Mouse (Mus musculus) spleen, adult 18-20 months (tissue): ENCODE measurements at regions not wholly inside any gene's neighbourhood (a gene's known extent, or its start where the extent isn't known, plus 50 kb on each side); places are given as distances from the start of the nearest gene placed in this dataset.

Experiments
- DNase-seq, 2 experiments: peaks; one replicate each; pipeline ENCODE4 v3.0.0; 2022; ENCODE audit warnings: mixed read lengths in 2 of 2

DNA sequence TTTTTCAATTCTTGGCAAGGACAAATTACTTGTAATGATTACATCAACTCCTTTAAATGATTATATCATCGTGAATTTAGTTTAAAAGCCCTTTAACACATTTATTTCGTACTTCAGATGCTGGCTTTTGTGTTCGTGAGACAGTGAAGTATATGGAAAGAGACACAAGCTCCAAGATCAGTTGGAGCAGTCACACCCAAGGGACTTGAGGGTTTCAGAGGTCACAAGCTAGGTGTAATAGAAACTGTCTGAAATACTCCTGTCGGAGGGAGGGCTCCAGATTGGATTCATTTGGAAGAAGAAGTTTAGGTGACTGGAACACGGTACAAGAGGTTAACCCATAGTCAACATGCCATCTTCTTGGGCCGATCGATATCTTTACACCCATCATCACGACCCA, 1023.5 kb downstream of the Adgrl2 start:
- DNase-seq: no peak

DNA sequence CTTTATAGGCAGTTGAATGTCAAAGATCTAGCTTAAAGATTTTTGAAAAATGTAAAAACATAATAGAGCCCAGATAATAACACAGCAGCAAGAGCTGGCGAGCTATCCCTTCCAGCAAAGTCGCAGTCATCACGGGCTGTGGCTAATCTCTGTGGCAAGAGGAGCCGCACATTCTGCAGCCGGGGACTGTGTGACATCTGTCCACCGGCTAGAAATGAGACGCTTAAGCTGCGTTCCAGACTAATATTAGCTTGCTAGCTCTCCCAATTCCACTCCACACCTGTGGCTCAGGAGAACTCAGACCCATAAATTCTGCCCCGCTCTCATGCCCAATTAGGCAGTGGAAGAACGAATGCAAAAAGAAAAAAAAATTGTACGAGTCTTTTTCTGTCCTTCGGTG, 1024.0 kb downstream of the Adgrl2 start:
- no peak for DNase-seq

DNA sequence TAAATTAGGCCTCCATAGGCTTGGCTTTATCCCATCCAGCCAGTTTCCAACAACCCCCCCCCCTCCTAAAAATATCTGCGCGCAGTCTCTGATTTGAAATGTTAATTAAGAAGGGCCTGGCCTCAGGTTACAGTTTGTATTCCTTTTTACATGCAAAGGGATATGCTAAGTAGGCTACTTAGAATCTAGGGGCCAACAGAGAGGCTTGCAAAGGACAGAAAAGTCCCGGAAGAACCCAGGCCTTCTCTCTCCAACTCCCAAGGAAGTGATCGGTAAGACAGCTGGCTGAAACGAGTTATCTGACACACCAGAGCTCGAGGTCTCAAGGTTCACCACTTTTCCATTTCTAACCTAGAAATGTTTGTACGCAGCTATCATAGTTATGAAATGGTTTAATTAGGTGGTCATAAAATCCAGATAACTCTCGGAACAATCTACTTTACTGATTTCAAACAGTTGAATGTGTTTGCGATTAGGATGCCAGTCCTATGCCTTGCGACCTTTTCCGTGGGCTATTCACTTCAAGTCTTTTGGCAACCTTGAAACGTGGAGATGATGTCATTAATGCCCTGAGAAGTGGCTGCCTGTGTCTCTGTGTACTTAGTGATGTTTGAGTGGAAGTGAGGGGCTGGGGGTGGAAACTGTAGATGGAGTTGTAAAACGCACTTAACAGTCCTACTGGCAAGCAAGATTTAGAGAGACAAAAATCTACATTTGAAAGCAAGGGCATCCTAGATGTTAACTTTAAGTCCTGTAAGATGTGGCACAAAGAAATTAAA, 1026.5 kb downstream of the Adgrl2 start:
- DNase-seq: no peak

DNA sequence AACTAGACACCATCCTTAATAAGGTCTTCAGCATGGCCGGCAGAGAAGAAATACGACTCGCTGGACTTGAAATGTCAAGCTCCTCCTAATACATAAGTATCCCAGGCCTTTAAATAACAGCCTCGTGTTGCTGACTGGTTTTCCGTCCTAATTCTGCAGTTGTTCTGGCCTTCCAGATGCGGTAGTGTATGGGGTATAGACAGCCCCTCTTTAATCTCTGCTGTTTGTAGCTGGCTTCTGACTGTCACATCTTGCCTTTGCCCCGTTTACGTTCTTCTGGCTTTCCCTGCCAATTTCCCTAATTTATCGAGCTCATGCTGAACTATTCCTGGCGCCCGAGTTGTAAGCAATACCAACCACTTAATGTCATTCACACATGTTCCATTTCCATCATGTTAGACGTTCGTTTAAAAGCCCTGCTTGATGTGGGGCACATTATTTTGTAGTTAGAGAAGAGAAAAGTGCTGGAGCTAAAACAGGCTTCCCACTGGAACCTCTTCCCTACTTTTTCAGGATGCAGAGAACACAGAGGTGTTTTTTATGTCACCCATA, 1042.2 kb downstream of the Adgrl2 start:
- DNase-seq: no peak

DNA sequence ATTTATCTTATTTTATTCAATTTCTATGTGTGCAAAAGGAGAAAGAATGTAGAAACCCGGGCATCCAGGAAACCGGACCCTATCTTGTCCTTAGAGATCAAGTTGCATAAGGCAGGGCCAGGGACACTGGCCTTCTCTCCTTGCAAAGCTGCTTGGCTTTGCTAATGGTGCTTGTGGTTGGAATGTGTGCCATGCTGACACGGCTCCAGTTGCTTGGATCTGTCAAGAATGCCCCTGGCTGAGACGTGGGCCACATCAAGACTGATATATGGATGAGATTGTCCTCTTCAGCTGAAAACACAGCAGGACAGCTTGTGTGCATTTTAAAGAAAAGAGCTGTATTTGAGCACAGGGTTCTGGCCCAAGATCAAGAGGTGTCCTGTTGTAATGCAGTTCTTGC, 1047.0 kb downstream of the Adgrl2 start:
- DNase-seq: no peak

DNA sequence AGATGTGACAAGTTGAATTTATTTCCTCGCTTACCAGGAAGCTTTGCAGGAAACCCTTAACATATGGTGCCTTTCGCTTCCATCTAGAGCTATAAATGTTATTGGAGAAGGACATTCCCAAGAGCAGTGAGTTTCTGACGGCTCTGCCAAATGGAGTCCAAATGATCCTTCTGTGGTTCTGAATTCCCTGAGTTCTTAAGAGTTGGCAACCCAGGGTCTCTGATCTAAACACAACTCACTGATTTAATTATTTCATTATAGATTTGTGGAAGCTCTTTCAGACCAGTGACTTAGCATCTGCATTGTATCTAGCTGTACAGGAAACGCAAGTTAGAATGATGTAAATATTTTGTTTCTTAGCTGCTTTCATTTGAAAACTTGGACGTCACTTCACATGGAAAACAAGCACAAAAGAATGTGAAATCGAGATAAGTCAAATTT, 1059.5 kb downstream of the Adgrl2 start:
- DNase-seq: no peak

DNA sequence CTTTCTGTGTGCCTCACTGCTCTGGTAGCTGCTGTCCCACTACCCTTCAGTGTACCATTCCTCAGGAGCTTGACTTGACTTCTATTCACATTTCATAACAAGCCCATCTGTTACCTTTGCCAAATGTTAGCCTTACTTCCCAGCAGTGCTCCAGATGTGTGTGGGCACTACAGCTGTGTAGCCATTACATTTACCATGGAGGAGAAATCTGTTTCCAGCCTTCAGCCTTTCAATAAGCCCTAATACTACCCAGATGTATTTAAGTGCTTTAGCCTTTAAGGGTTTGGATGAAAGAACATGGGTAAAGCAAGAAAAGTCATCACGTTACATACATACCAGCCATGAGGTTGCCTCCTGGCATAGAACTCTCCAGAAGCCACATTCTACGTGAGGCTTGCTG, 1068.0 kb downstream of the Ttll7 start:
- no peak for DNase-seq

DNA sequence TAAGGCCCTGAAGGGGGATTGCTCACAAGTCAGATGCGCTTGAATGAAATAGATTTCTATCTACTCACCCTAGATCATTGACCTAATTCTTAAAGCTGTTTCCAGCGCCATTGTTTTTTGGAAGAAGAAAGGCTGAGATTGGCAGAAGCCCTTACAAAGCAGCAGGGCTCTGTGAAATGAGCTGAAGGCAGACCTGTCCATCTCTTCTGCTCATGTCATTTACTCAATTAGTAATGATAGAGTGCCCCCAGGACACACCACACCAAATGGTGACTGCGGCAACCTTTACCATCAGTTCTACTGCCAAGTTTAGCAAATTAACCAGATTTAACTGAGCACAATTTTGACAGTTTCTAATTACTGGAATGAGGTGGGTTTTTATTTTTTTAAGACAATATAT, 1067.5 kb downstream of the Ttll7 start:
- no peak for DNase-seq

DNA sequence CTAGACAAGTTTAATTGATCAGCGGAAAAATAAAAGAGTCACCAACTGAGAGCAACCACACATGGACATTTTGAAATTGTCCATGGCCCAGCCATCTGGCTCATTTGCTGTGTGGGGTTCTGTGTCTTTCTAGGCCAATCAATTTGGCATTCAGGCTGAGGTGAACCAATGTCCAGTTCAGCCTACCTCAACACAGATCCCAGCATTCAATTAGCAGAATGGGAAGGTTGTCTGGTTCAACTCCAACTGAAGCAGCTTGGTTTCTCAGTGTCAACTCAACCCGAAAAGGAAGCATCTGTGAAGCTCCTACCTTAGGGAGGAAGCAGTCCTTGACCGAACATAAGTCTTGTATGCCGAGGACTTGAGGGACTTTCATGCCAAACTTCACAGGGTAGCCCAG, 1067.0 kb downstream of the Ttll7 start:
- no peak for DNase-seq

DNA sequence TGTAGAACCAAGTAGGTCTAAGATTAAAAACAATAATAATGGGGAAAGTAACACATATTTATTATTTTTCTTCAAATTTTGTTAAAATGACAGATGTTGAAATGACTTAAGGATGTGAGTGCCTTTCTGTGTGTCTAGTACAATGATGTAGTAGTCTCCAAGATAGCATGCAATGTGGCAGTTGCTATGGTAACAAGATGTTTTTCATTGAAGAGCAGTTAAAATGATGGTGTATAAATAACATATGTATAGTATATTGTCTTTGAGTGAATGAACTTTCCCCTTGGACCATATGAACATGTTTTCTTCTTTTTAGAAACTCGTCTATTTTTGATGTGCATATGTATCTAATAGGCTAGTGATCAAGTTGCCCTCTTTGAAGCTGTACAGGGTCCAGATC, 1044.6 kb downstream of the Ttll7 start:
- DNase-seq: no peak

DNA sequence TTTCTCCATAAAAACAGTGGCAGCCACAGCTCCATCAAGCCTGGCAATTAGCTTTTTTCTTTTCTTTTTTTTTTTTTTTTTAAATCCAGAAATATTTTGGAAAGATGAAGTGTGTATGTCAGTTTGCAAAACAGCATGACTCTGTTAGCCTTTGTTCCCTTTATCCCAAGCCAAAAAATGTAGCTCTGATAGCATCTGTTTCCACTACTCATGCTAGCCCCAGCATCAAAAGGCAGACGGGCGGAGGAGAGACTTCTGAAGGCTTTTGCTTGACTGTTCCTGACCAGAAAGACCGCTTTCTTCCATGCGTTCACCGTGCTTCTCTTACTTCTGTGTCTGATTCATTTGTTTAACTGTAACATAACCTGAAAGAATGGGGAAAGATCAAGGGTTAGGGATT, 1039.5 kb downstream of the Ttll7 start:
- DNase-seq: no peak

DNA sequence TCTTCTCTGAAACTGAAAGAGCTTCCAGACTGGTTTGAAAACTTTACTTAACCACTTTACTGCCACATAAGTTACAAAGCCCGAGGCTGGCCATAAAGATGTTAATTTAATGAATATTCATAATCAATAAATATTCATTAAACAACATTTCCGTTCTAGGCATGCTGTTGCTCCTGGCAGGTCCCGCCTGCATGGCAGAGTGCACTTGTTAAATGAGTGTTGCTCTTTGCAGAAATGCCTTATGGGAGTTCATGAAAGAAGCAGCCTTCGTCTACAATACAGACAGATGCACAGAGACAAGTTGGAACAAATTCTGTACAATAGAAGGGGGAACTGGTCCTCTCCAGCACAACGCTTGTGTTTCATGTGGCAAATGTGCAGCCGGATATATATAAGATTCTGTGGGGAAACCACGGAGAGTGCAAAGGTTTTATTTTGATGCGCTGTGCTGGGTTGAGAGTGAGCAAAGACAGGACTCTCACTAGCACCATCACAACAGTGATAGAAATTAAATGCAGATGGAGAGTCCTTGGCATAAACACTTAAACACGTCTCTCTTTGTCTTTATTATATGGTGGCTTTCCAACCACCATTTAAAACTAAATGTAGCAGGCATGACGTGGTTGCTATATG, 1034.2 kb downstream of the Ttll7 start:
- no peak for DNase-seq

DNA sequence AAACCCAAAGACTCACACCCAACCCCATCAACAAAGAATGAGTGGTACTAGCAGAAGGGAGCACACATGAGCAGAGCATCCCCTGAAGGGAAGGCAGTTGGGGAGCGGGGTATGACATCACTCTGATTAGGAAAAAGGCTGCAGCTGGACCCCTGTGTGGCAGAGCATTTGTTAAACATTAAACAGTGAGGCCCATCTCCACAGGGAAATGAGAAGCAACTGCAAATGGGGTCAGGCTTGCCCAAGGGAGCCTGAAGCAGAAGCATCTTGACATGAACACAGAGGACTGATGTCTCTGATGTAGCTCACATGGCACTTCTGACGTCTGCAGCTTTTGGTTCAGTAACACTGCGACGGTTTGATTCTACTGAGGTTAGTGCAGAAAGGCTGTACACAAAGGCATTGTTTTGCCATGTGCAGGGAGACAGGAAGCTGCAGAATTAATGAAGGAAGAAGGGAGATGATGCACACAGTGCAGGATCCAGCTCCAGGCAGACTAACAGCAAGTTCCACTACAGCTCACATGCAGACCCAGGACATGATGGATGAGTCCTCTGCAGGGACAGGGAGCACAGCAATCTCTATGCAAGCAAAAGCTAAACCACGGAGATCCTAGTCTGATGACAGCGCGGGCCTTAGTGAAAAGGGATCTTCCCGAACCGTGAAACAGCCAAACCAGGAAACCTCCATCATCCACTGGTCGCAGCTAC, 1030.9 kb downstream of the Ttll7 start:
- DNase-seq: no peak

DNA sequence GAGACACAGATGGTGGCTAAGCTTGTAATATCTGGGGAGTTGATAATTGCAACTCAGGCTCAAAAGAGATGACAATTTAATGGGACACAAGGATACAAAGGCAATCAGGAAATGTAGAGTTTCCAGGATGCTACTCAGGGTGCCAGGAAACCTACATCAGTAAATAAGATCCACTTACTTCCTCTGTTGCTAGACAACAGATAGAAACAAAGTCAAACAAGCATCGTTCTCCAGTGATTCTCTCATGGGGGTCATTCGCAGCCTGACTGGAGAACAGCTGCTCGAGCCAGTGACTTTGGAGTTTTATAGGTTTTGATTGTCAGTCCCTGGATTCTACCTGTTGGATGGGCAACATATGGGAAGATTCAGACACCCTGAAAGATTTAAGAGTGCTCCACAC, 1026.5 kb downstream of the Ttll7 start:
- no peak for DNase-seq

DNA sequence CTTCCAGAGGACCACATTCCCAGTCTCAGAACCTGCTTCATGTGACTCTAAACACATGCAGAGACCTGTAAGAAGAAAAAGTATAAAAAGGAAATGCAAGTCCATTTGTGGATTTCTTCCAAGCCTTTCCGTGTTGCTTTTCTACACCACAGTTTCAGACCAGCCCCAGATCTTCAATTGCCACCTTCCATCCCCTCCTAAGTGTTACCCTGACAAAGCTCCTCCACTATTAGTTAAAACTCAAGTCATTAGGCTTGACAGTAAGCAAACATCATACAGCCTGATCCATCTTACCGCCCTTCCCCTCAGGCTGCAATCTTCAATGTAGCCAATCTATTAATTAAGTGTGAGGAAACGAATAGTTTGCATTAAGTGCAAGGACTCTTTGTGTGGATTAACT, 1016.1 kb downstream of the Ttll7 start:
- no peak for DNase-seq

DNA sequence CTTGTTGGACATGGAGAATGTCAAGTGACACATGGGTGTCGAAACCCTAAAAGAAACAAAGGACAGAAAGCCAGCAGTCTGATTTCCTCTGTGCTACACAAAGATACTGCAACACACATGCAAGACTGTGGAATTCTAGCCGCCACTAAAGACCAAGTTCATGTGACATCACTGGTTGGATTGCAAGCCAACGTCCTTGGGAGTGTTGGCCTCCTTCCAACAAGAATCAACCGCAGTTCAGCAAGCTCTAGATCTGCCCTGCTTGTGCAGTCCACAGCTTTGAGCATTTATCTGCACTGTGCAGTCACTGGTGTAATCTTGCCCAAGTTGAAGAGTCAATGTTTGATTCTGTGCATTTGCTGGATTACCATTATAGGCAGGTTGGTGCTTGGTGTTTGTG, 1001.2 kb downstream of the Ttll7 start:
- no peak for DNase-seq

DNA sequence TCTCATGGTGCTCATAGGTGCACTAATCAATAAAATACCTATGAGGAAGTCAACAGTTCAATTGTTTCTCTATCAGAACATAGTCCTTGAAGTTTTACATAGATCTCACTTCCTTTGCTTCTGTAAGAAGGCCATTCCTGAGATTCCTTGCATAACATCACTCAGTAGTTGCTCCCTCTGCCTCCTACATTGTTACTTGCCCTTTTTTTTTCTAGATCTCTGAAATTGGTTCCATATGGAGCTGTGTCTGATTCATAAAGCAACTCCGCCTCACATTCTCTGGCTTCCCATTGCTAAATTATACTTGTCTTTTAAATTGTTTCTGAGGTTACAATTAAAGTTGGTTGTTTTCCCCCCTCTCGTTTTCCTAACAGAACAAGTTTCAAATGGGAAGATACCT, 1000.7 kb downstream of the Ttll7 start:
- DNase-seq: no peak

DNA sequence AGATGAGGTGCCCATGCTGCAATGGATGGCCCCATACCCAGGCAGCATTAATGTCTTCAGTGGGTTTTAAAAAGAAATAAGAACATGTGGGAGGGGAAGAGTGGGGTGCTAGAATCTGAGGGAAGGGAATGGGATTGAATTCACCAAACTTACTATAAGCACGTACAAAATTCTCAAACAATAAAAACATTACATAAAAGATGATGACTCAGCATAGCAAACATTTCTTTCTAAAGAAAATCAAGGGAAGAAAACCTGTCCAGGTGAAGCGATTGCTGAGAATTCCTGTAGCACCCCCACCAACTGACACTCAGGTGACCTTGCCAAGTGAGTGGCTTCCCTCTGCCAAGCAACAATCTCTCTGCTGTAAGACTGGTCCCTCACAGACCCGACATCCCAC, 989.2 kb downstream of the Ttll7 start:
- no peak for DNase-seq

DNA sequence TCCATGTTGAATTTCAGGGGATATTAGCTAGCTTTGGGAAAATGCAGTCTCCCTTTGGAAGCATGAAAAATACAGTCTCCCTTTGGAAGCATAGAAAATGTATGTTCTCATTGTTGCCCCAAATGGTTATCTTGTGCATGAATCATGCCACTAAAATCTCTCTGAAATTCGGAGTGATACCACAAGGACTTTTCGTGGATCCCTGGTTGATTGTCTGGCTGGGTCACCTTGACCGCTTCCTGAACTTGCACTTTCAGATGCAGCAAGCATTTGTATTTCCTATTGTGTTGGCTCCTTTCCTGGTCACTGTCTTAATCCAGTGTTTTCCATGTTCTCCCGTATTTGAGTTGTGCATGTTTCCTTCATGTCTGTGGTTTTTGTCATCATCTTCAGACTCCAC, 986.6 kb downstream of the Ttll7 start:
- DNase-seq: no peak

DNA sequence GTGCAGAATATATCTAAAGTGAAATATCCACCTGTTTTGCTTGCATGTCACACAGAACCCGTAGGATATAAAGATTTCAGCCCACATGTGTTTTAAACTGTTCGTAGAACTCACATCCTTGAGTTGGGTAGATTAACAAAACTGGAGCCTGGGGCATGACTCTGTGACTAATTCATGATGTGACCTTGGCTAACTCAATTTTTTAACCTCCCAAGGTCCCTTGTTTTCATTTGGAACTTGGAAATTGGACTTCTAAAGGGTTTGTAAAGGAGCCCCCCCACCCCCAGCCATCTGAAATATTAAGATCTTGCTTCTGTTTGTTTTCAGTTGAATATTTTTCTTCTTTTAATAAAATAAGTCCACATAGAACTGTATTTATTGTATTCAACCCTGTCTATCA, 983.5 kb downstream of the Ttll7 start:
- DNase-seq: no peak

DNA sequence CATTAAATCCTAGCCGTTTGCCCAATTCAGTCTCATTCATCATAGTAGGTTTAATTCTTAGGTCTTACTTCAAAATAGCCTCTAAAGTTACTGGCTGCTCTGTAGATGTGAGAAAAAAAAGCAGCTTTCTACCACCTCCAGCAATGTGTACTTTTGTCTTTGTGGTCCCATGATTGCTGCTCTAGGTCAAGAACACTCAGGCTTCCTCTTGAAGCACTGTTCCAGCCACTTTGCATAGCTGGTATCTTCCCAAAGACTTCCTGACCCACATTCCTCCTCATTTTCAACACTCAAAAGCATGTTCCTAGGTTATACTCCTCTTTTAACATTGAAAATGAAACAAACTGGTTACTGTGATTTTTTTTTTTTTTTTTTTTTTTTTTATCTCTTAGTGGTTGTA, 973.2 kb downstream of the Ttll7 start:
- DNase-seq: no peak

DNA sequence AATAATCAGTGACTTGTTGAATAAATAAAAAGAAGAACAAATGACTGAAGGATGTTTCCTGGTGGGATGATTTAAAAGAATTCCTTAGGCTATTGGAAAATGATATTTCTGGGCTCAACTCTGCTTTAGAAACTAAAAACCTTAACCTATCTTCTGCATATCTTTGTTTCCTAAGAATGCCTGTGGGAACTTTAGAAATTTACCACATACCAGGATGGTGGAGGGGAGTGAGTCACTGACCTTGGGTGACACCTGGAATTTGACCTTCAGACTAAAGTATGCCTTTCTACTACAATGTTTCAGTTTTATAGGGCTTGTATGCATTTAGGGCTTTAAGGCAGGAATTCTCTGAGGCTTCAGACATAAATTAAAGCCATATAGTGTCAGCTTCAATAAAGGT, 972.3 kb downstream of the Ttll7 start:
- no peak for DNase-seq

DNA sequence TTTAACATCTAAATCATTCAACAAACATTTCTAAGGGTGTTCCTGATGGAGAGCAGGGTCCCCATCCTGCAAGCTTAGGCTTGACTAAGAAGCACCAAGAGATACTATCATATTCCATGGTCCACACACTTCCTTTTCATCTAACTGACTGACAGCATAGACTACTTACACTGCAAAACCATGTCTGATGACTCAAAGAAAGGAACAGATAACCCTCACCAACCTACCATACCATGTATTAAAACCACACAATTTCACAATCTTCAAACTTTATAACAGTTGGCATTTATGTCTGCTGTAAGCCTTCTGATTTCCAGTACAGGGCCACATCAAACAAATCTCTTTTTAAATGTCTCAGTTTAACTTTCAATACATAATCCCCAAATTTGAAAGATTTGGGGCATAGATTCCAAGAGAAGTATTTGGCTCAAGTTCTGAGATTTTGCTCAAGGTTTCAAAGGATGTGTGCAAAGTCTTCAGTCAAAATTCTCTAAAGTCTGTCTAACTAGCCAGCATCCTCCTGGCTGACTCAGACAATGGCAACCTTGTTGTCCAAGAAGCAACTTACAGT, 962.0 kb downstream of the Ttll7 start:
- DNase-seq: no peak

DNA sequence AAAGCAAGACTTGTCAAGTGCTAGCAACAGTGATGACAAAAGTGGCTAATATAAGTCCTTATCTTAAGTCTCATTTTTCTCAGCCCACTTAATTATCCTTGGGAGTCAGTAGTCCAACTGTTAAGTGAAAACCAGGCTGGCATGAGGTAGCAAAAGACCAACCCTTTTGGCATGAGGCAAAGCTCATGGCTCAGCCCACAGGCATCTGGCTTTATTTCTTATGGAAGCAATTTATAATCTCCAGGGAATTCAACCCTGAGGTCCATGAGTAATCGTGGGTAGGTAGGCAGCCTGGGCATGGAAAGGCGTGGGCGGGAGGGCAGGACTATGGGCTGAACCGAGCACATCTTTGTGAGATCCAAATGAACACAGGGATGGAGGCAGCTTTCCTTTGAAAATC, 950.4 kb downstream of the Ttll7 start:
- no peak for DNase-seq
